In the genomic region with DNA sequence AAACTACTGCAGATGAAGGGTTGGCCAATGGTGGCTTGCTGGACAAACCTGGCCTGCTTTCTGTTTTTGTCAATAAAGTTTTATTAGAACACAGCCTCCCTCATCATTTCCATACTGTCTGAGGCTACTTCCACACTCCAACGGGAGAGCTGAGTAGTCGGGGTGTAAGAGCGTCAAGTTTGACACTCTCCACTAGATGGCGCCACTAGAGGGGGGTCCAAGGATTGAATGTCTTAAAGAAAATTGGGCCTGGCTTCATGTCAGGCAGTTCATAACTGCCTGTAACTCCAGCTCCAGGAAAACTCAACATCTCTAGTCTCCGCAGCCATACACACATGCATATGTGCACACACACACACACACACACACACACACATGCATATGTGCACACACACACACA, we compare ENCODE assay signal across 9 mouse cellular contexts. TPM values are rescaled to one million over a fixed set of nuclear protein-coding genes. Genes with fewer than 3 reads are reported as not detected.
DNase-seq lines count a peak whose midpoint lies in the region; ATAC-seq and TF ChIP-seq lines count a peak whose summit lies in the region.
"Had no signal": no experiment of that assay in that cellular context is flagged by ENCODE, and none has a peak within 500 bp of the region (broad histone marks: within the 10 kb centered on the region; RNA-seq: fewer than 3 reads in every experiment).

No protein-coding gene starts in this region.

- H3K36me3 ChIP-seq in midbrain, embryonic 11.5 days (ENCODE audit: control insufficient read depth, insufficient read depth, low read length) = no peaks in the 10 kb centered on the region
- H3K36me3 ChIP-seq in midbrain, embryonic 13.5 days = no peaks in the 10 kb centered on the region
- H3K36me3 ChIP-seq in thymus, adult 2 months (ENCODE audit: control insufficient read depth, insufficient read depth, low read length) = no peaks in the 10 kb centered on the region

- peaks cover 3% of the 10 kb centered on the region for H3K4me1 ChIP-seq in midbrain, embryonic 11.5 days (ENCODE audit: control insufficient read depth, insufficient read depth, low read length)
- peaks cover 11% of the 10 kb centered on the region for H3K4me1 ChIP-seq in midbrain, embryonic 13.5 days (replicated peaks)
- peaks cover 31% of the 10 kb centered on the region for H3K4me1 ChIP-seq in thymus, adult 2 months (replicated peaks; ENCODE audit: control insufficient read depth, insufficient read depth, low read length)

- intact Hi-C loops in heart, postnatal 36 days (cut with DNase I) = loop anchor here (1.0 to 5.0 kb wide), 4 partner anchors 23 to 159 kb away; no protein-coding TSS in a partner anchor

- H3K9ac ChIP-seq in midbrain, embryonic 11.5 days (ENCODE audit: low read length) = no peak overlapping the region
- H3K9ac ChIP-seq in midbrain, embryonic 13.5 days (replicated peaks) = no peak overlapping the region

- 0 out of 2 replicates have a peak, but pooled peaks cover 2% of the 10 kb centered on the region for H3K27me3 ChIP-seq in midbrain, embryonic 11.5 days (ENCODE audit: control insufficient read depth, insufficient read depth, low read length)
- H3K27me3 ChIP-seq in midbrain, embryonic 13.5 days = 0 out of 2 replicates have a peak, but pooled peaks cover 10% of the 10 kb centered on the region
- H3K27me3 ChIP-seq in thymus, adult 2 months (ENCODE audit: control insufficient read depth, insufficient read depth, low read length) = no peaks in the 10 kb centered on the region

- no peak overlapping the region for H3K27ac ChIP-seq in midbrain, embryonic 11.5 days (ENCODE audit: low read depth, low read length)
- H3K27ac ChIP-seq in midbrain, embryonic 13.5 days = no peak overlapping the region
- no peak overlapping the region for H3K27ac ChIP-seq in thymus, adult 2 months (ENCODE audit: control insufficient read depth, insufficient read depth, low read length)

- TF ChIP-seq POLR2A in thymus, adult 2 months (IDR thresholded peaks at IDR 0.05; ENCODE audit: control insufficient read depth, extremely low read depth, insufficient read depth, low read length, poor library complexity) = no peak

- no peak overlapping the region for H3K4me3 ChIP-seq in midbrain, embryonic 11.5 days (ENCODE audit: low read depth, low read length)
- no peak overlapping the region for H3K4me3 ChIP-seq in midbrain, embryonic 13.5 days (replicated peaks)
- H3K4me3 ChIP-seq in thymus, adult 2 months (ENCODE audit: control insufficient read depth, insufficient read depth, low read length) = no peak overlapping the region

- peak; percentile 52 for DNase-seq in cerebellum, adult 11 months
- peak; percentile 86 for DNase-seq in midbrain, embryonic 11.5 days (ENCODE audit: low spot score, missing footprints)
- peak; percentile 68 for DNase-seq in c-Kit-positive CD71-positive TER-119-positive erythroid progenitor cells, embryonic 14.5 days (ENCODE audit: low spot score)
- DNase-seq in heart, postnatal 36 days = peak; percentile 59 to 64
- peak; percentile 67 to 87 for DNase-seq in lung, postnatal 4 days
- peak; percentile 83 for DNase-seq in thymus, adult 2 months

- ATAC-seq in cerebellum, adult (ENCODE audit: insufficient number of reproducible peaks, low FRiP score, low TSS enrichment) = no peak
- no peak for ATAC-seq in midbrain, embryonic 11.5 days (ENCODE audit: low FRiP score)
- no peak for ATAC-seq in midbrain, embryonic 13.5 days

- TF ChIP-seq CTCF in thymus, adult 2 months (IDR thresholded peaks at IDR 0.05; ENCODE audit: borderline replicate concordance, control insufficient read depth, extremely low read depth, insufficient read depth, low read length, poor library complexity) = no peak

- no peak overlapping the region for H3K4me2 ChIP-seq in midbrain, embryonic 11.5 days
- no peak overlapping the region for H3K4me2 ChIP-seq in midbrain, embryonic 13.5 days (replicated peaks)

- WGBS in midbrain, embryonic 11.5 days = 55% methylated on average over 5 of the region's 5 CpGs
- WGBS in midbrain, embryonic 13.5 days = 58% methylated on average over 5 of the region's 5 CpGs
- 18% methylated on average over 5 of the region's 5 CpGs for WGBS in thymus, adult 2 months

- no peaks in the 10 kb centered on the region for H3K9me3 ChIP-seq in midbrain, embryonic 11.5 days (ENCODE audit: control insufficient read depth, low read length)
- H3K9me3 ChIP-seq in midbrain, embryonic 13.5 days = no peaks in the 10 kb centered on the region

RNA-seq across cellular contexts. Expression of a gene that starts 29.5 kb away (rescaled TPM):
- polyA plus RNA-seq in midbrain, embryonic 11.5 days (2014; fragmentation: Nextera tagmentation; extraction: Ambion mirVana) = 61.2 and 65.5 TPM in 2 replicates
- polyA plus RNA-seq in midbrain, embryonic 13.5 days (2015; fragmentation: Nextera tagmentation; extraction: Ambion mirVana) = 42.6 and 46.8 TPM in 2 replicates
- 10 to 100 TPM; 33.0 to 33.8 TPM for total RNA-seq in heart, postnatal 36 days (2021)
- 6.7 and 6.8 TPM in 2 replicates for polyA plus RNA-seq in thymus, adult 2 months (2012; rRNA removed)

RNA-seq across cellular contexts. Expression of a gene that starts 48.3 kb away (rescaled TPM):
- polyA plus RNA-seq in midbrain, embryonic 11.5 days (2014; fragmentation: Nextera tagmentation; extraction: Ambion mirVana) = not detected in 2 replicates
- not detected in 2 replicates for polyA plus RNA-seq in midbrain, embryonic 13.5 days (2015; fragmentation: Nextera tagmentation; extraction: Ambion mirVana)
- total RNA-seq in heart, postnatal 36 days (2021) = not detected
- not detected in 2 replicates for polyA plus RNA-seq in thymus, adult 2 months (2012; rRNA removed)
- total RNA-seq: layer of hippocampus, adult 8-10 months had no signal
